ENCODE assay signal across 8 mouse cellular contexts in the genomic region with DNA sequence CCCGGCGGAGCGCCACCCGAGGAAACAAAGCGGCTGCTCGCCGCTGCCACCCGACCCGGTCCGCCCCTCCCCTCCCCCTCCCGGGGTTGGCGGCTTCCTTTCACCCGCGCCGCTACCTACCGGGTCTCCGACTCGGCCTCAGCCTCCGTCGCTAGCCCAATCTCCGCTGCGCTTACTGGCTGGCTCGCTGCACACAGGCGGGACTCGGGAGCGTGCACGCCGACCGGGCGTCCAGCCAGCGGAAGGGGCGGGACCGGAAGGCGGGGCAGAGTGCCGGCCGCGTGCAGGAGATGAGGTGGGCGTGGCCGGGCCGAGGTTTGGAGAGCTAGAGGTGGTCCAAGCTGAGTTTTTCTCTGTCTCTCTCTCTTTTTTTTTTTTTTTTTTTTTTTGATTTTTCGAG. TPM values are rescaled to one million over a fixed set of nuclear protein-coding genes. Genes with fewer than 3 reads are reported as not detected.
A peak's percentile ranks its signal among the peaks of the same experiment; 100 is the strongest.
DNase-seq lines count a peak whose midpoint lies in the region; ATAC-seq lines count a peak whose summit lies in the region.

No protein-coding gene starts in this region.

- H3K4me1 ChIP-seq in embryonic facial prominence, embryonic 14.5 days (ENCODE audit: control insufficient read depth, insufficient read depth, low read length) = peaks cover 9% of the 10 kb centered on the region; the same call in 1 of the 2 replicates
- peaks cover 10% of the 10 kb centered on the region; the same call in 1 of the 2 replicates for H3K4me1 ChIP-seq in kidney, embryonic 14.5 days (ENCODE audit: control insufficient read depth, insufficient read depth, low read length)
- H3K4me1 ChIP-seq in limb, embryonic 15.5 days = peaks cover 18% of the 10 kb centered on the region

- no peaks in the 10 kb centered on the region for H3K27me3 ChIP-seq in embryonic facial prominence, embryonic 14.5 days (replicated peaks; ENCODE audit: control insufficient read depth, insufficient read depth, low read length)
- no peaks in the 10 kb centered on the region for H3K27me3 ChIP-seq in kidney, embryonic 14.5 days (ENCODE audit: control insufficient read depth, insufficient read depth, low read length)
- H3K27me3 ChIP-seq in limb, embryonic 15.5 days = no peaks in the 10 kb centered on the region

- H3K4me2 ChIP-seq in embryonic facial prominence, embryonic 14.5 days (ENCODE audit: low read depth, low read length) = peak overlapping the region; percentile 76
- H3K4me2 ChIP-seq in kidney, embryonic 14.5 days (replicated peaks; ENCODE audit: low read depth, low read length) = peak overlapping the region; percentile 64
- H3K4me2 ChIP-seq in limb, embryonic 15.5 days = peak overlapping the region; percentile 55

- ATAC-seq in embryonic facial prominence, embryonic 14.5 days (ENCODE audit: low read depth) = peak; percentile 98
- ATAC-seq in kidney, embryonic 14.5 days (ENCODE audit: low FRiP score, low TSS enrichment) = peak; percentile 97
- peak; percentile 94 for ATAC-seq in limb, embryonic 15.5 days (ENCODE audit: insufficient number of reproducible peaks, low FRiP score, low TSS enrichment, low read depth)

- peak overlapping the region; percentile 91 for H3K27ac ChIP-seq in embryonic facial prominence, embryonic 14.5 days (replicated peaks; ENCODE audit: low read depth, low read length)
- H3K27ac ChIP-seq in kidney, embryonic 14.5 days (ENCODE audit: low read depth, low read length) = peak overlapping the region; percentile 92
- H3K27ac ChIP-seq in limb, embryonic 15.5 days = peak overlapping the region; percentile 93

- H3K36me3 ChIP-seq in embryonic facial prominence, embryonic 14.5 days (ENCODE audit: control insufficient read depth, insufficient read depth, low read length) = peaks cover 10% of the 10 kb centered on the region
- peaks cover 3% of the 10 kb centered on the region for H3K36me3 ChIP-seq in kidney, embryonic 14.5 days (ENCODE audit: control insufficient read depth, insufficient read depth, low read length)
- H3K36me3 ChIP-seq in limb, embryonic 15.5 days = peaks cover 10% of the 10 kb centered on the region

- peak overlapping the region; percentile 92 for H3K9ac ChIP-seq in embryonic facial prominence, embryonic 14.5 days (ENCODE audit: low read depth, low read length)
- H3K9ac ChIP-seq in kidney, embryonic 14.5 days (ENCODE audit: low read depth, low read length) = peak overlapping the region; percentile 92
- H3K9ac ChIP-seq in limb, embryonic 15.5 days = peak overlapping the region; percentile 81

- no peaks in the 10 kb centered on the region for H3K9me3 ChIP-seq in embryonic facial prominence, embryonic 14.5 days (ENCODE audit: control insufficient read depth, low read length)
- H3K9me3 ChIP-seq in kidney, embryonic 14.5 days (ENCODE audit: control insufficient read depth, low read length) = no peaks in the 10 kb centered on the region
- H3K9me3 ChIP-seq in limb, embryonic 15.5 days = no peaks in the 10 kb centered on the region

- peak overlapping the region; percentile 84 for H3K4me3 ChIP-seq in embryonic facial prominence, embryonic 14.5 days (ENCODE audit: low read depth, low read length)
- peak overlapping the region; percentile 86 for H3K4me3 ChIP-seq in kidney, embryonic 14.5 days (ENCODE audit: low read length)
- peak overlapping the region; percentile 79 for H3K4me3 ChIP-seq in limb, embryonic 15.5 days

- under 1% methylated on average over 39 of the region's 41 CpGs for WGBS in embryonic facial prominence, embryonic 14.5 days
- under 1% methylated on average over 36 of the region's 41 CpGs for WGBS in kidney, embryonic 14.5 days
- WGBS in limb, embryonic 15.5 days = 1% methylated on average over 41 of the region's 41 CpGs

- peak; percentile 93 for DNase-seq in 3T3-L1 (ENCODE audit: low read depth, low spot score)
- DNase-seq in adrenal gland, postnatal 4 days (ENCODE audit: low spot score in 2 of 2) = peak; percentile 96 to 99
- DNase-seq in embryonic facial prominence, embryonic 14.5 days (ENCODE audit: low spot score) = peak; percentile 97
- DNase-seq in heart, adult 9 months (ENCODE audit: low spot score in 2 of 2) = peak; percentile 97 to 98
- DNase-seq in monocyte, adult 2 months (ENCODE audit: low read depth in 1 of 2, low spot score in 2 of 2) = peak; percentile 82 to 87
- DNase-seq in spleen, postnatal 36 days (ENCODE audit: low spot score in 2 of 2) = peak; percentile 96 to 97

RNA-seq across cellular contexts. Expression of a gene that starts 11.1 kb away (rescaled TPM):
- total RNA-seq in adrenal gland, postnatal 4 days (2021) = 10 to 100 TPM; 77.3 to 79.8 TPM
- 55.5 and 60.0 TPM in 2 replicates for polyA plus RNA-seq in embryonic facial prominence, embryonic 14.5 days (2014; fragmentation: Nextera tagmentation; extraction: Ambion mirVana)
- polyA plus RNA-seq in kidney, embryonic 14.5 days (2014; fragmentation: Nextera tagmentation; extraction: Ambion mirVana) = 54.7 and 63.6 TPM in 2 replicates
- 47.6 and 54.0 TPM in 2 replicates for polyA plus RNA-seq in limb, embryonic 15.5 days (2015; fragmentation: Nextera tagmentation; extraction: Ambion mirVana)

RNA-seq across cellular contexts. Expression of a gene that starts 11.2 kb away (rescaled TPM):
- 100 to 1,000 TPM; 114 to 126 TPM for total RNA-seq in adrenal gland, postnatal 4 days (2021)
- 138 and 153 TPM in 2 replicates for polyA plus RNA-seq in embryonic facial prominence, embryonic 14.5 days (2014; fragmentation: Nextera tagmentation; extraction: Ambion mirVana)
- polyA plus RNA-seq in kidney, embryonic 14.5 days (2014; fragmentation: Nextera tagmentation; extraction: Ambion mirVana) = 225 and 229 TPM in 2 replicates
- 129 and 136 TPM in 2 replicates for polyA plus RNA-seq in limb, embryonic 15.5 days (2015; fragmentation: Nextera tagmentation; extraction: Ambion mirVana)

Comparison
In these comparisons a context has a peak if more than half of its experiments do, and no peak if none do; other contexts are left out.
1. Peak in every context shown above with its lines: DNase-seq, ATAC-seq, H3K4me3 ChIP-seq and H3K27ac ChIP-seq.